8 mouse cellular contexts compared by ENCODE assay signal in the genomic region with DNA sequence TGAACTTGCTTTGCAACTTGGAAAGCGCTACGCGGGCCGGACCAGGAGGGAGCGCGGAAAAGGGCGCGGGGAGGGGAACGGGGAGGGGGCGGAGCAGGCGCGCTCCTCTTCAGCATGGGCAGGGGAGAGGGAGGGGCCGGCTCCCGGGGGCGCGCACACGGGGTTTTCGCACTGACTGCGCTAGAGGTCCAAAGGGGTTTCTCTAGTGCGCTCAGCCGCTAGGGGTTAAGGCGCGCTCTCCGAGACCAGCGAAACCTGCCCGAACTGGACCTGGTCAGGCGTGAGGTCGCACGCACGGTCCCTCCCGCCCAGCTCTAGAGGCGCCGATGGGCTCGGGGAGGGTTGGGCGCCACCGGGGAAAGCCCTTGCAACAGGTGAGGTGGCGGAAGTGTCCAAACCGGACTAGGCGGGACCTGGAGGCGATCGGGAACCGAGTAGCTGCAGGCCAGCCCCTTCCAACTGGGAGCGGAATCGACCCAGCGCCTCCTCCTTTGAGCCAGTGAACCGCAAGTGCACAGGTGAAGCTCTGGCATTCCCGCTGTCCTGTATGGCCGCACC. TPM values are rescaled to one million over a fixed set of nuclear protein-coding genes. Genes with fewer than 3 reads are reported as not detected.
DNase-seq lines count a peak whose midpoint lies in the region; ATAC-seq and TF ChIP-seq lines count a peak whose summit lies in the region.

No protein-coding gene starts in this region.

- H3K9me3 ChIP-seq in forebrain, embryonic 10.5 days: peaks cover 3% of the 10 kb centered on the region; the same call in 1 of the 2 replicates
- no peaks in the 10 kb centered on the region for H3K9me3 ChIP-seq in heart, embryonic 15.5 days (replicated peaks)
- H3K9me3 ChIP-seq in kidney, postnatal 0 days (replicated peaks; ENCODE audit: low read length): no peaks in the 10 kb centered on the region
- no peaks in the 10 kb centered on the region for H3K9me3 ChIP-seq in lung, postnatal 0 days (ENCODE audit: low read length)

- H3K27ac ChIP-seq in forebrain, embryonic 10.5 days: peak overlapping the region; percentile 86
- H3K27ac ChIP-seq in heart, embryonic 15.5 days: peak overlapping the region; percentile 79
- peak overlapping the region; percentile 90 for H3K27ac ChIP-seq in kidney, postnatal 0 days
- peak overlapping the region; percentile 86 for H3K27ac ChIP-seq in lung, postnatal 0 days (ENCODE audit: low read length)

- H3K4me2 ChIP-seq in heart, embryonic 15.5 days: peak overlapping the region; percentile 63
- peak overlapping the region; percentile 58 for H3K4me2 ChIP-seq in kidney, postnatal 0 days (ENCODE audit: low read length)
- peak overlapping the region; percentile 54 for H3K4me2 ChIP-seq in lung, postnatal 0 days (replicated peaks; ENCODE audit: low read depth, low read length)

- H3K9ac ChIP-seq in heart, embryonic 15.5 days: peak overlapping the region; percentile 69
- peak overlapping the region; percentile 73 for H3K9ac ChIP-seq in kidney, postnatal 0 days (ENCODE audit: low read depth, low read length)
- peak overlapping the region; percentile 64 for H3K9ac ChIP-seq in lung, postnatal 0 days (replicated peaks; ENCODE audit: low read depth)

- TF ChIP-seq EP300 in lung, postnatal 0 days (IDR thresholded peaks at IDR 0.05): no peak

- no peaks in the 10 kb centered on the region for H3K36me3 ChIP-seq in forebrain, embryonic 10.5 days (replicated peaks)
- H3K36me3 ChIP-seq in heart, embryonic 15.5 days: no peaks in the 10 kb centered on the region
- H3K36me3 ChIP-seq in kidney, postnatal 0 days (ENCODE audit: insufficient read depth, low read length): no peaks in the 10 kb centered on the region
- no peaks in the 10 kb centered on the region for H3K36me3 ChIP-seq in lung, postnatal 0 days (ENCODE audit: insufficient read depth, low read length)

- DNase-seq in spleen, postnatal 4 days (ENCODE audit: low spot score in 2 of 2): peak; percentile 11 to 59
- DNase-seq in spleen, adult 18-20 months: no peak
- peak; percentile 71 for DNase-seq in forebrain, embryonic 10.5 days (ENCODE audit: extremely low spot score, low spot score)
- DNase-seq in kidney, postnatal 0 days (ENCODE audit: low spot score): peak; percentile 81
- peak; percentile 81 for DNase-seq in lung, postnatal 0 days (ENCODE audit: low spot score)
- peak; percentile 41 for DNase-seq in retina, postnatal 7 days (ENCODE audit: low read depth, low spot score)
- DNase-seq in B cell, adult 2 months: no peak

- peak overlapping the region; percentile 67 for H3K4me3 ChIP-seq in forebrain, embryonic 10.5 days
- H3K4me3 ChIP-seq in heart, embryonic 15.5 days: peak overlapping the region; percentile 70
- H3K4me3 ChIP-seq in kidney, postnatal 0 days (replicated peaks; ENCODE audit: low read depth, low read length): peak overlapping the region; percentile 62
- peak overlapping the region; percentile 61 for H3K4me3 ChIP-seq in lung, postnatal 0 days (ENCODE audit: low read depth, low read length)

- H3K4me1 ChIP-seq in forebrain, embryonic 10.5 days: 0 out of 2 replicates have a peak, but pooled peaks cover 8% of the 10 kb centered on the region
- H3K4me1 ChIP-seq in heart, embryonic 15.5 days (replicated peaks): no peaks in the 10 kb centered on the region
- no peaks in the 10 kb centered on the region for H3K4me1 ChIP-seq in kidney, postnatal 0 days (replicated peaks; ENCODE audit: insufficient read depth, low read length)
- H3K4me1 ChIP-seq in lung, postnatal 0 days (ENCODE audit: insufficient read depth, low read depth, low read length): no peaks in the 10 kb centered on the region

- ATAC-seq in heart, embryonic 15.5 days (replicated peaks; ENCODE audit: insufficient number of reproducible peaks, insufficient read depth, low FRiP score, low read depth): peak; percentile 95
- peak; percentile 96 for ATAC-seq in kidney, postnatal 0 days (replicated peaks; ENCODE audit: low FRiP score, low read depth)
- ATAC-seq in lung, postnatal 0 days: peak; percentile 91

- TF ChIP-seq CTCF in kidney, postnatal 0 days (IDR thresholded peaks at IDR 0.05; ENCODE audit: low read depth): peak; percentile 28; the same call in 1 of the 2 replicates
- TF ChIP-seq CTCF in lung, postnatal 0 days (IDR thresholded peaks at IDR 0.05): peak; percentile 40

- 15% methylated on average over 39 of the region's 48 CpGs for WGBS in forebrain, embryonic 10.5 days
- WGBS in heart, embryonic 15.5 days: 12% methylated on average over 38 of the region's 48 CpGs
- WGBS in kidney, postnatal 0 days: 16% methylated on average over 44 of the region's 48 CpGs
- WGBS in lung, postnatal 0 days: 10% methylated on average over 30 of the region's 48 CpGs

- peaks cover 70% of the 10 kb centered on the region for H3K27me3 ChIP-seq in forebrain, embryonic 10.5 days (ENCODE audit: poor library complexity, severe bottlenecking)
- peaks cover 8% of the 10 kb centered on the region for H3K27me3 ChIP-seq in heart, embryonic 15.5 days
- H3K27me3 ChIP-seq in kidney, postnatal 0 days (ENCODE audit: insufficient read depth, low read length): no peaks in the 10 kb centered on the region
- no peaks in the 10 kb centered on the region for H3K27me3 ChIP-seq in lung, postnatal 0 days (replicated peaks; ENCODE audit: insufficient read depth, low read length)

RNA-seq across cellular contexts. Expression of a gene that starts 0.4 kb away (rescaled TPM):
- 6.5 and 6.7 TPM in 2 replicates for polyA plus RNA-seq in forebrain, embryonic 10.5 days (2016; fragmentation: Nextera tagmentation; extraction: Ambion mirVana)
- polyA plus RNA-seq in heart, embryonic 15.5 days (2015; fragmentation: Nextera tagmentation; extraction: Ambion mirVana): 3.2 and 3.9 TPM in 2 replicates
- 5.9 and 6.0 TPM in 2 replicates for polyA plus RNA-seq in kidney, postnatal 0 days (2015; fragmentation: Nextera tagmentation; extraction: Ambion mirVana)
- 5.0 and 5.8 TPM in 2 replicates for polyA plus RNA-seq in lung, postnatal 0 days (2015; fragmentation: Nextera tagmentation; extraction: Ambion mirVana)

RNA-seq across cellular contexts. Expression of a gene that starts 12.0 kb away (rescaled TPM):
- polyA plus RNA-seq in forebrain, embryonic 10.5 days (2016; fragmentation: Nextera tagmentation; extraction: Ambion mirVana): 0.37 and 0.53 TPM in 2 replicates
- polyA plus RNA-seq in heart, embryonic 15.5 days (2015; fragmentation: Nextera tagmentation; extraction: Ambion mirVana): 0.13 and 0.18 TPM in 2 replicates
- polyA plus RNA-seq in kidney, postnatal 0 days (2015; fragmentation: Nextera tagmentation; extraction: Ambion mirVana): 0.09 and 0.32 TPM in 2 replicates
- polyA plus RNA-seq in lung, postnatal 0 days (2015; fragmentation: Nextera tagmentation; extraction: Ambion mirVana): 0.08 and 0.12 TPM in 2 replicates

Comparison
In these comparisons a context has a peak if more than half of its experiments do, and no peak if none do; other contexts are left out.
1. DNase-seq: peak in spleen, postnatal 4 days (2 of 2), forebrain, embryonic 10.5 days (single experiment), kidney, postnatal 0 days (single experiment), lung, postnatal 0 days (single experiment) and retina, postnatal 7 days (single experiment); none in spleen, adult 18-20 months (0 of 2) and B cell, adult 2 months (0 of 2).
2. Peak in every context shown above with its lines, with median percentiles within 50 percentile points of each other: H3K27ac ChIP-seq, H3K4me3 ChIP-seq, ATAC-seq, H3K4me2 ChIP-seq and H3K9ac ChIP-seq.